Mouse (Mus musculus) embryo, embryonic 11.5 days (tissue): Measurements from ENCODE around the gene BC037034.
"Not testable (repeated sequence)": the region's sequence is repeated elsewhere in the genome, so short reads cannot be mapped to it uniquely, and the experiment has no call there.

Source experiments
- DNase-seq: peaks from one replicate; pipeline ENCODE4 v3.0.0-alpha.2; 2012; ENCODE audit warnings: low read depth, low spot score

BC037034 gene

GRCm38 (mm10) chr5:138216632-138217031, 47.2 kb downstream of the BC037034 start:
- DNase-seq: not testable (repeated sequence)
